Mouse (Mus musculus) brain, embryonic 14.5 days (tissue): Measurements from ENCODE around the gene Abcg4.
"Not testable (repeated sequence)": the region's sequence is repeated elsewhere in the genome, so short reads cannot be mapped to it uniquely, and the experiment has no call there.

ENCODE experiments used
- CTCF ChIP-seq: fragments of 200-500 bp; IDR thresholded peaks from 2 replicates; pipeline ENCODE4 v1.5.1; 2012; ENCODE audit warnings: inconsistent platforms, mild to moderate bottlenecking, moderate library complexity, borderline replicate concordance; ENCODE audit not compliant: insufficient read depth, insufficient read length; ENCODE audit errors: extremely low read depth
- POLR2A ChIP-seq: fragments of 200-500 bp; IDR thresholded peaks from 2 replicates; pipeline ENCODE4 v1.6.1; 2012; ENCODE audit warnings: mild to moderate bottlenecking, inconsistent platforms, borderline replicate concordance; ENCODE audit not compliant: poor library complexity, insufficient read depth, insufficient read length, severe bottlenecking; ENCODE audit errors: extremely low read depth

GRCm38 (mm10) chr9:44325032-44325767 is 36.8 kb upstream of the Abcg4 start:
- not testable (repeated sequence) for TF ChIP-seq POLR2A, CTCF
